Mouse (Mus musculus) ES-E14 (cell line): ENCODE results near the gene Emb. TPM values are rescaled to one million over a fixed set of nuclear protein-coding genes. Genes with fewer than 3 reads are reported as not detected.

ENCODE experiments used
- DNase-seq: peaks from one replicate; pipeline ENCODE4 v3.0.0-alpha.2; 2013; ENCODE audit warnings: low read depth, low spot score
- H3K27ac ChIP-seq: 2 replicates; pipeline ENCODE4 v1.5.1; 2012; ENCODE audit warnings: low read depth, mild to moderate bottlenecking, low read length, moderate library complexity, mixed read lengths; ENCODE audit not compliant: poor library complexity, insufficient read depth, severe bottlenecking
- H3K36me3 ChIP-seq: 2 replicates; pipeline ENCODE4 v1.6.1; 2012; ENCODE audit warnings: mild to moderate bottlenecking, low read length, moderate library complexity, mixed read lengths; ENCODE audit not compliant: control insufficient read depth, poor library complexity, insufficient read depth, severe bottlenecking
- H3K4me1 ChIP-seq, 2 experiments: fragments of 150-350 bp in 1 of 2; sonication (generic) in 1 of 2; 2 replicates each; pipeline ENCODE4 v1.6.1; 2012; ENCODE audit warnings: low read length in 2 of 2, mild to moderate bottlenecking in 1 of 2, mixed read lengths in 1 of 2; ENCODE audit not compliant: control insufficient read depth in 2 of 2, insufficient read depth in 2 of 2, poor library complexity in 1 of 2
- H3K4me3 ChIP-seq, 2 experiments: fragments of 150-350 bp in 1 of 2; sonication (generic) in 1 of 2; 2 replicates each; pipeline ENCODE4 v1.5.1; 2012; ENCODE audit warnings: low read length in 2 of 2, low read depth in 1 of 2, mild to moderate bottlenecking in 1 of 2, mixed read lengths in 1 of 2; ENCODE audit not compliant: insufficient read depth in 1 of 2, poor library complexity in 1 of 2, severe bottlenecking in 1 of 2
- H3K9ac ChIP-seq: 2 replicates; pipeline ENCODE4 v1.6.1; 2012; ENCODE audit warnings: low read depth, mild to moderate bottlenecking, low read length, mixed read lengths; ENCODE audit not compliant: poor library complexity, insufficient read depth, severe bottlenecking
- H3K9me3 ChIP-seq: fragments of 150-350 bp; sonication (generic); 2 replicates; pipeline ENCODE4 v1.6.1; 2012; ENCODE audit warnings: low read depth, mild to moderate bottlenecking, low read length; ENCODE audit not compliant: control insufficient read depth, insufficient read depth
- CHD2 ChIP-seq: IDR thresholded peaks from 2 replicates; pipeline ENCODE4 v1.6.1; 2014; ENCODE audit warnings: mild to moderate bottlenecking, low read depth, low read length, inconsistent platforms
- HCFC1 ChIP-seq: IDR thresholded peaks from 2 replicates; pipeline ENCODE4 v1.6.1; 2012; ENCODE audit warnings: low read length, inconsistent platforms, borderline replicate concordance; ENCODE audit not compliant: insufficient read depth
- MAFK ChIP-seq: IDR thresholded peaks from 2 replicates; pipeline ENCODE4 v1.6.1; 2014; ENCODE audit warnings: mild to moderate bottlenecking, low read depth, low read length, inconsistent platforms; ENCODE audit not compliant: insufficient read depth
- ZC3H11A ChIP-seq: IDR thresholded peaks from 2 replicates; pipeline ENCODE4 v1.6.1; 2012; ENCODE audit warnings: low read depth, mild to moderate bottlenecking, inconsistent platforms, low read length, borderline replicate concordance
- ZNF384 ChIP-seq: IDR thresholded peaks from 2 replicates; pipeline ENCODE4 v1.6.1; 2012; ENCODE audit warnings: low read depth, low read length, inconsistent platforms
- in situ Hi-C, 2 experiments: fragments of 600-800 bp; cut with MboI; formaldehyde crosslinking; loops; one replicate each; pipeline ENCODE4 v1.15.1; 2025; ENCODE audit warnings: low sequenced_read_pairs in 2 of 2, inconsistent platforms in 1 of 2; ENCODE audit not compliant: unreplicated experiment in 2 of 2
- total RNA-seq: library from RNA; depleted of rRNA; stranded (reverse); fragments of 300-350 nt; gene quantifications from 2 replicates; pipeline ENCODE4 v1.2.3, GENCODE M21; 2012

The Emb gene
- total RNA-seq, 1 experiment, result 144 TPM

DNA sequence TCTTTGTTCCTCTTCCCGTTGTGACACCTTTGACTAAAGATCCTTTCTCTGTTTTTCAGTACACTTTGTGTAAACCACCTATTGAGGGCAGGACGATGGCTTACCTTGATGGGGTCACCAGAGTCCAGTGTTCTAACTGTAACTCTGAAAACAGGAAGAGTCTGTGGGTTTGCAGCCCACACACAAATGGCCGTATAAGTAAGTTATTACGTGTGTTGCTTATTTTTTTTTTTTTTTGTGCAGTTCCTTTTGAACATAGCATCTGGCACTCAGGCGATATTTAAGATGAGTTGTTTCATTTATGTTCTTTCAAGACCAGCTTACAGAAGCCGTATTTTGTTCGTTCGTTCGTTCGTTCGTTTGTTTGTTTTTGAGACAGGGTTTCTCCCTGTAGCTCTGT, 9.3 kb downstream of the Emb start:
- no peaks in the 10 kb centered on the region for H3K36me3 ChIP-seq
- TF ChIP-seq HCFC1, result no peak
- TF ChIP-seq CHD2, result no peak
- no peak for TF ChIP-seq ZC3H11A
- TF ChIP-seq ZNF384, result no peak
- TF ChIP-seq MAFK, result no peak
- no peak overlapping the region for H3K4me3 ChIP-seq
- H3K27ac ChIP-seq, result peak overlapping the region; percentile 66
- DNase-seq, result no peak
- H3K9ac ChIP-seq, result no peak overlapping the region
- H3K4me1 ChIP-seq, result peaks cover 2 to 13% of the 10 kb centered on the region in 2 experiments; a peak in 3 of 4 replicates
- in situ Hi-C loops, result no loop called here
- H3K9me3 ChIP-seq, result no peaks in the 10 kb centered on the region

DNA sequence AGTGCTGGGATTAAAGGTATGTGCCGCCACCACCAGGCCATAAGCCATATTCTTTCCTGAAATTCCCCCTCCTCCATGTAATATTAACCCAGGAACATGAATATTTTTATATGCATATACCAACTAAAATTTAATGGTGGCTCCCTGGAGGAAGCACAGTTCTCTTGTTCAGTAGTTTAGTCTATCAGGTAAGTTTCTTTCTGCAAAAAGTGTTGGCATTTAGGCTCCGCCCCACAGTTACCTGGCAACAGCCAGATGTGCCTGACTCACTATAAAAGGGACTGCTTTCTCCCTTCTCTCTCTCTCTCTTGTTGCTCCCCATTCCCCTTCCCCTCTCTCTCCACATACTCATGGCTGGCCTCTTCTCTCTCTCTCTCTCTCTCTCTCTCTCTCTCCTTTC, 9.8 kb downstream of the Emb start:
- no peak for DNase-seq
- Histone ChIP-seq H3K36me3 (no peaks in the 10 kb centered on the region), H3K27ac (no peak overlapping the region; the same call in 1 of the 2 replicates), H3K9ac (no peak overlapping the region), H3K9me3 (no peaks in the 10 kb centered on the region), H3K4me3 (no peak overlapping the region), H3K4me1 (peaks cover 2 to 10% of the 10 kb centered on the region in 2 experiments; a peak in 3 of 4 replicates)
- TF ChIP-seq ZNF384 (no peak), MAFK (no peak), ZC3H11A (no peak), HCFC1 (no peak), CHD2 (no peak)
- in situ Hi-C loops, result no loop called here

DNA sequence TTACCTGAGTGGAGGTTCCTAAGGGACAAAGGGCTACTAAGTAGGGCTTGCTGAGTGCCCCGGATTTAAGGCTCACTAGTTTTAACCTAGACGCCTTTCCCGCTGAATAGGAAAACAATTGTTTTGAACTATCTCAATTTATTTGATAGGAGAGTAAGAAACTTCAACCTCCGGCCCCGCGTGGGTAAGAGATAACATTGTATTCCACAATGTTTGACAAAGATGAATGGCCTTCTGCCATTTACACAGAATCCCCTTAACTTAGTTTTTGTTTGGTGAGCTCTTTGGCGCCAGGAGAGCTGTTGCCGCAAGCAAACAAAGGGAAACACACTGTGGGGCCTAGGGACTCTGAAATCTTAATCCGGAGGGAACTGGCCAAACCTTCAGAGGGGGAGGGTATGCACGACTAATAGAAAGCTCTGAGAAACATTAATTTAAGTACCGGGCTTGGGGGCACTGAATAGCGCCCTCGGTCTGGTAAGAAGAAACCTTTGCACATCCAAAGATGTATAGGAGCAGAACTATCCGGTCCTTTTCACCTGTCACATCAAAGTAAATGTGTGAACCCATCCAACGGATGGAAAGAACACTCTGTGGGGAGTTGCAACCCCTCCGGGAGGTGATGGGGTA, 11.7 kb downstream of the Emb start:
- Histone ChIP-seq H3K4me3 (peak overlapping the region; percentile 89 to 93), H3K4me1 (peaks cover 5 to 16% of the 10 kb centered on the region in 2 experiments; a peak in 3 of 4 replicates), H3K9ac (peak overlapping the region; percentile 51; the same call in 1 of the 2 replicates), H3K36me3 (peaks cover 5% of the 10 kb centered on the region; the same call in 1 of the 2 replicates), H3K9me3 (no peaks in the 10 kb centered on the region), H3K27ac (peak overlapping the region; percentile 38; the same call in 1 of the 2 replicates)
- in situ Hi-C loops, result no loop called here
- TF ChIP-seq ZC3H11A, result no peak
- no peak for DNase-seq

DNA sequence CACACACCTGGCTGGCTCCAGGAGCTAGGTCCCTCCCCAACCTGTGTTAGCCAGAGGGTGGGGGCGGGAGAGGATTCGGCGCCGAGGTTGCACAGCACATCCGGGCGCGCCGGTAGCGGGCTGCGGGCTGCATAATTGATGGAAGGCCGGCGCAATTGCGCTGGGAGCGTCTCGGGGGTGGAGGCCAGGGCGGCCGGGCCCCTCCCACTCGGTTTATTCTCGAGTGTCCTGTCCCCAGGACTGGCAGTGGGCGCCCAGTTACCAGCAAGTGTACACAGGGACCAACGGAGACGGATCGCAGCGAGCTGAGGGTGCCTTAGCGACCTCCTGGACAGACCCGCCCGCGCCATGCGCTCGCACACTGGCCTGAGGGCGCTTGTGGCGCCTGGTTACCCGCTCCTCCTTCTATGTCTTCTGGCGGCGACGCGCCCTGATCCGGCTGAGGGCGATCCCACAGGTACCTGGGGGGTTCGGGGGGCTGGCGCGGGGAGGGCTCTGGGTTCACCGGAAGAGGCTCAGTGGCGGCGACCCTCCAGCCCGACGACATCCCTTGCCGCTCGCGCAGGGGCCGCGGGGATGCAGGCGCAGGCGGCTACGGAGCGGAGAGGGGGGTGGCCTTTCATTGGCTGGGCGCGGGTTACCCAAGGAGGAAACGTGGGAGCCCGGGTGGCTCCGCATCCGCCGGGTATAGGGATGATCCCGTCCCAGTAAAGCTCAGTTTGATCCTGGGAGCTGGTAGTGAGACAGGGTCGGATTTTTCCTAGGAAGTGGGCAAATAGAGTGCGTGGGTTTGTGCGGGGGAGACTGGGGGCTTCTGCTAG, 12.4 kb downstream of the Emb start, which contains the start of gene Gm17509:
TSS of gene Gm17509 (minus strand) at position 575 of the 821 bp plus-strand sequence.
- no peak for TF ChIP-seq ZNF384
- TF ChIP-seq MAFK, result no peak
- no peak for TF ChIP-seq HCFC1
- TF ChIP-seq ZC3H11A, result no peak
- TF ChIP-seq CHD2, result no peak
- H3K36me3 ChIP-seq, result peaks cover 9% of the 10 kb centered on the region; the same call in 1 of the 2 replicates
- H3K9me3 ChIP-seq, result no peaks in the 10 kb centered on the region
- H3K9ac ChIP-seq, result peak within 1 kb of the TSS; percentile 88
- peak within 1 kb of the TSS; percentile 89 to 93 for H3K4me3 ChIP-seq
- in situ Hi-C loops, result no loop called here
- H3K4me1 ChIP-seq, result peaks cover 5 to 15% of the 10 kb centered on the region in 2 experiments; a peak in 3 of 4 replicates
- DNase-seq, result peak; percentile 40
- H3K27ac ChIP-seq, result peak within 1 kb of the TSS; percentile 93
